Mouse (Mus musculus) spleen, adult 18-20 months (tissue): ENCODE results near the gene Npy5r.

Experiments used
- DNase-seq, 2 experiments: peaks; one replicate each; pipeline ENCODE4 v3.0.0; 2022; ENCODE audit warnings: mixed read lengths in 2 of 2

The Npy5r gene

GRCm38 (mm10) chr8:66687511-66688329 lies at the start of gene Npy5r:
Npy5r (minus strand) TSS chr8:66688128.
- no peak for DNase-seq

- DNase-seq: no peak
These were observed 44.0 kb upstream of the Npy5r start for GRCm38 (mm10) chr8:66731957-66732356.

- no peak for DNase-seq
These were observed 41.5 kb upstream of the Npy5r start for GRCm38 (mm10) chr8:66729446-66729845.

- DNase-seq: no peak
These were observed 34.9 kb upstream of the Npy5r start for GRCm38 (mm10) chr8:66722835-66723234.

- no peak for DNase-seq
These were observed 26.5 kb upstream of the Npy5r start for GRCm38 (mm10) chr8:66714324-66714975.

GRCm38 (mm10) chr8:66698782-66699181 lies 10.9 kb upstream of the Npy5r start:
- no peak for DNase-seq

- no peak for DNase-seq
These were observed 10.1 kb upstream of the Npy5r start for GRCm38 (mm10) chr8:66698011-66698410.

GRCm38 (mm10) chr8:66696970-66697843 lies 9.3 kb upstream of the Npy5r start, which contains the start of gene Npy1r:
Npy1r (plus strand) TSS chr8:66697192.
- no peak for DNase-seq

- no peak for DNase-seq
These were observed 2.5 kb upstream of the Npy5r start for GRCm38 (mm10) chr8:66690402-66690801.

- DNase-seq: no peak
These were observed 871 bp upstream of the Npy5r start for GRCm38 (mm10) chr8:66688799-66689198.

GRCm38 (mm10) chr8:66688395-66688794 lies 467 bp upstream of the Npy5r start:
- no peak for DNase-seq

GRCm38 (mm10) chr8:66681261-66681660 lies 6.7 kb downstream of the Npy5r start:
- no peak for DNase-seq

GRCm38 (mm10) chr8:66630721-66631120 lies 57.2 kb downstream of the Npy5r start:
- DNase-seq: no peak
